ENCODE assay signal across 26 mouse cellular contexts in genomic region chr16:88412287-88412686, GRCm38 (mm10).
DNase-seq lines count a peak whose midpoint lies in the region; ATAC-seq lines count a peak whose summit lies in the region.
"Had no signal": no experiment of that assay in that cellular context is flagged by ENCODE, and none has a peak within 500 bp of the region (broad histone marks: within the 10 kb centered on the region; RNA-seq: fewer than 3 reads in every experiment).

No protein-coding gene starts in this region.

- no peak overlapping the region for H3K27ac ChIP-seq in kidney, embryonic 14.5 days (ENCODE audit: low read depth, low read length)
- no peak overlapping the region for H3K27ac ChIP-seq in liver, embryonic 16.5 days (ENCODE audit: low read length)
- H3K27ac ChIP-seq in liver, embryonic 11.5 days (ENCODE audit: low read depth, low read length), result no peak overlapping the region
- H3K27ac ChIP-seq in intestine, embryonic 15.5 days, result no peak overlapping the region
- H3K27ac ChIP-seq: embryonic facial prominence, embryonic 12.5 days; heart, embryonic 10.5 days; heart, embryonic 15.5 days; limb, embryonic 13.5 days had no signal

- no peaks in the 10 kb centered on the region for H3K9me3 ChIP-seq in kidney, embryonic 14.5 days (ENCODE audit: control insufficient read depth, low read length)
- no peaks in the 10 kb centered on the region for H3K9me3 ChIP-seq in liver, embryonic 16.5 days (replicated peaks; ENCODE audit: control insufficient read depth, low read length)
- H3K9me3 ChIP-seq in liver, embryonic 11.5 days (ENCODE audit: control insufficient read depth, low read length), result no peaks in the 10 kb centered on the region
- no peaks in the 10 kb centered on the region for H3K9me3 ChIP-seq in intestine, embryonic 15.5 days
- H3K9me3 ChIP-seq: embryonic facial prominence, embryonic 12.5 days; heart, embryonic 10.5 days; heart, embryonic 15.5 days; limb, embryonic 13.5 days had no signal

- DNase-seq in kidney, postnatal 10 days, result no peak
- no peak for DNase-seq in liver, embryonic 11.5 days (ENCODE audit: low spot score)
- peak; percentile 13 for DNase-seq in large intestine, adult 2 months (ENCODE audit: low read depth, low spot score)
- DNase-seq in adipocyte (ENCODE audit: low spot score), result no peak
- no peak for DNase-seq in spleen, postnatal 10 days (ENCODE audit: low spot score in 2 of 2)
- DNase-seq: adrenal gland, postnatal 25 days; cerebellum, adult 11-12 months; cerebellum, adult 9-11 months; embryo, embryonic 11 days; gastrocnemius, postnatal 14 days; heart, adult 11 months; lung, adult 18-20 months; lung, postnatal 10 days; midbrain, embryonic 14.5 days; right cerebral cortex, postnatal 25 days; spleen, adult 18-20 months; thymus, postnatal 25 days had no signal

- H3K36me3 ChIP-seq in kidney, embryonic 14.5 days (ENCODE audit: control insufficient read depth, insufficient read depth, low read length), result no peaks in the 10 kb centered on the region
- no peaks in the 10 kb centered on the region for H3K36me3 ChIP-seq in liver, embryonic 16.5 days (ENCODE audit: control insufficient read depth, insufficient read depth)
- H3K36me3 ChIP-seq in liver, embryonic 11.5 days (ENCODE audit: control insufficient read depth, insufficient read depth, low read length), result no peaks in the 10 kb centered on the region
- H3K36me3 ChIP-seq in intestine, embryonic 15.5 days, result no peaks in the 10 kb centered on the region
- H3K36me3 ChIP-seq: embryonic facial prominence, embryonic 12.5 days; heart, embryonic 10.5 days; heart, embryonic 15.5 days; limb, embryonic 13.5 days had no signal

- H3K27me3 ChIP-seq in kidney, embryonic 14.5 days (ENCODE audit: control insufficient read depth, insufficient read depth, low read length), result no peaks in the 10 kb centered on the region
- no peaks in the 10 kb centered on the region for H3K27me3 ChIP-seq in liver, embryonic 16.5 days (ENCODE audit: control insufficient read depth, insufficient read depth, low read depth, low read length)
- no peaks in the 10 kb centered on the region for H3K27me3 ChIP-seq in liver, embryonic 11.5 days (replicated peaks; ENCODE audit: control insufficient read depth, insufficient read depth, low read length)
- no peaks in the 10 kb centered on the region for H3K27me3 ChIP-seq in intestine, embryonic 15.5 days (replicated peaks)
- H3K27me3 ChIP-seq: embryonic facial prominence, embryonic 12.5 days; heart, embryonic 15.5 days; limb, embryonic 13.5 days had no signal

- H3K4me1 ChIP-seq in kidney, embryonic 14.5 days (ENCODE audit: control insufficient read depth, insufficient read depth, low read length), result no peaks in the 10 kb centered on the region
- no peaks in the 10 kb centered on the region for H3K4me1 ChIP-seq in liver, embryonic 16.5 days (ENCODE audit: control insufficient read depth, low read depth, low read length)
- H3K4me1 ChIP-seq in liver, embryonic 11.5 days (replicated peaks; ENCODE audit: control insufficient read depth, insufficient read depth, low read length), result no peaks in the 10 kb centered on the region
- no peaks in the 10 kb centered on the region for H3K4me1 ChIP-seq in intestine, embryonic 15.5 days (replicated peaks)
- H3K4me1 ChIP-seq: embryonic facial prominence, embryonic 12.5 days; heart, embryonic 10.5 days; heart, embryonic 15.5 days; limb, embryonic 13.5 days had no signal

- H3K9ac ChIP-seq in kidney, embryonic 14.5 days (ENCODE audit: low read depth, low read length), result no peak overlapping the region
- H3K9ac ChIP-seq in liver, embryonic 16.5 days (ENCODE audit: low read depth, low read length), result no peak overlapping the region
- H3K9ac ChIP-seq in liver, embryonic 11.5 days (ENCODE audit: low read depth, low read length), result no peak overlapping the region
- no peak overlapping the region for H3K9ac ChIP-seq in intestine, embryonic 15.5 days
- H3K9ac ChIP-seq: embryonic facial prominence, embryonic 12.5 days; heart, embryonic 15.5 days; limb, embryonic 13.5 days had no signal

- no peak overlapping the region for H3K4me2 ChIP-seq in kidney, embryonic 14.5 days (replicated peaks; ENCODE audit: low read depth, low read length)
- no peak overlapping the region for H3K4me2 ChIP-seq in liver, embryonic 16.5 days (ENCODE audit: low read depth, low read length)
- H3K4me2 ChIP-seq in liver, embryonic 11.5 days, result no peak overlapping the region
- H3K4me2 ChIP-seq in intestine, embryonic 15.5 days (replicated peaks), result no peak overlapping the region
- H3K4me2 ChIP-seq: embryonic facial prominence, embryonic 12.5 days; heart, embryonic 15.5 days; limb, embryonic 13.5 days had no signal

- 83% methylated on average over 1 of the region's 1 CpGs for WGBS in kidney, embryonic 14.5 days
- WGBS in liver, embryonic 16.5 days (ENCODE audit: insufficient replicate concordance), result 71% methylated on average over 1 of the region's 1 CpGs
- 92% methylated on average over 1 of the region's 1 CpGs for WGBS in liver, embryonic 11.5 days
- WGBS in intestine, embryonic 15.5 days, result 60% methylated on average over 1 of the region's 1 CpGs
- 36% methylated on average over 1 of the region's 1 CpGs for WGBS in large intestine, adult 2 months

- peak; percentile 79 for ATAC-seq in kidney, embryonic 14.5 days (ENCODE audit: low FRiP score, low TSS enrichment)
- ATAC-seq in liver, embryonic 16.5 days (ENCODE audit: low read depth), result peak; percentile 70
- ATAC-seq in liver, embryonic 11.5 days (replicated peaks; ENCODE audit: low FRiP score), result no peak
- peak; percentile 97 for ATAC-seq in intestine, embryonic 15.5 days
- ATAC-seq: forebrain, embryonic 14.5 days; hindbrain, embryonic 16.5 days had no signal

- no peak overlapping the region for H3K4me3 ChIP-seq in kidney, embryonic 14.5 days (ENCODE audit: low read length)
- no peak overlapping the region for H3K4me3 ChIP-seq in liver, embryonic 16.5 days (ENCODE audit: low read depth, low read length)
- no peak overlapping the region for H3K4me3 ChIP-seq in liver, embryonic 11.5 days (ENCODE audit: low read depth, low read length)
- no peak overlapping the region for H3K4me3 ChIP-seq in intestine, embryonic 15.5 days (replicated peaks)
- H3K4me3 ChIP-seq: embryonic facial prominence, embryonic 12.5 days; heart, embryonic 10.5 days; heart, embryonic 15.5 days; limb, embryonic 13.5 days had no signal
